Mouse (Mus musculus) neural tube, embryonic 15.5 days (tissue): ENCODE measurements around the gene BC030867. TPM values are rescaled to one million over a fixed set of nuclear protein-coding genes. Genes with fewer than 3 reads are reported as not detected.

Experiments used
- ATAC-seq: fragments of 200-750 bp; cut with Nextera tagmentation; 2 replicates; pipeline ENCODE4 v1.8.0; 2017; ENCODE audit warnings: mild to moderate bottlenecking, moderate TSS enrichment, moderate library complexity; ENCODE audit not compliant: low FRiP score
- H3K27ac ChIP-seq: fragments of 300-500 bp; sonication (generic); replicated peaks from 2 replicates; pipeline ENCODE4 v1.5.1; 2015; ENCODE audit warnings: mild to moderate bottlenecking, inconsistent platforms
- H3K27me3 ChIP-seq: fragments of 300-500 bp; sonication (generic); replicated peaks from 2 replicates; pipeline ENCODE4 v1.6.1; 2015; ENCODE audit warnings: inconsistent platforms
- H3K36me3 ChIP-seq: fragments of 300-500 bp; sonication (generic); 2 replicates; pipeline ENCODE4 v1.6.1; 2015; ENCODE audit warnings: inconsistent platforms
- H3K4me1 ChIP-seq: fragments of 300-500 bp; sonication (generic); 2 replicates; pipeline ENCODE4 v1.6.1; 2015; ENCODE audit warnings: inconsistent platforms
- H3K4me2 ChIP-seq: fragments of 300-500 bp; sonication (generic); 2 replicates; pipeline ENCODE4 v1.6.1; 2015; ENCODE audit warnings: inconsistent platforms, mild to moderate bottlenecking, moderate library complexity
- H3K4me3 ChIP-seq: fragments of 300-500 bp; sonication (generic); replicated peaks from 2 replicates; pipeline ENCODE4 v1.5.1; 2015; ENCODE audit warnings: mild to moderate bottlenecking, inconsistent platforms
- H3K9ac ChIP-seq: fragments of 300-500 bp; sonication (generic); replicated peaks from 2 replicates; pipeline ENCODE4 v1.6.1; 2015; ENCODE audit warnings: mild to moderate bottlenecking, inconsistent platforms
- H3K9me3 ChIP-seq: fragments of 300-500 bp; sonication (generic); replicated peaks from 2 replicates; pipeline ENCODE4 v1.6.1; 2016; ENCODE audit warnings: inconsistent platforms
- WGBS: fragments of 180-500 bp; shearing (Covaris S2); methylation state at CpG from one replicate; pipeline ENCODE4 v1.1.7; 2015; ENCODE audit warnings: mixed read lengths; 5-methylcytosine and 5-hydroxymethylcytosine counted together
- microRNA-seq: library from miRNA; unstranded; fragments of <30 nt; microRNA quantifications from one replicate; pipeline ENCODE4, GENCODE M21; 2017
- polyA plus RNA-seq: library from polyadenylated mRNA; unstranded; fragments of >200 nt; fragmentation: Nextera tagmentation; extraction: Ambion mirVana; gene quantifications from 2 replicates; pipeline ENCODE4 v1.2.1, GENCODE M21; 2015

The BC030867 gene
- polyA plus RNA-seq, 1 experiment from 2014 or later = 2.2 TPM

GRCm38 (mm10) chr11:102310768-102311695, 62.4 kb downstream of the BC030867 start:
- no peak overlapping the region for H3K4me2 ChIP-seq
- peaks cover 70% of the 10 kb centered on the region for H3K36me3 ChIP-seq
- H3K4me1 ChIP-seq = peaks cover 26% of the 10 kb centered on the region
- no peak overlapping the region for H3K27ac ChIP-seq
- 44% methylated on average over 38 of the region's 38 CpGs for WGBS
- H3K27me3 ChIP-seq = no peaks in the 10 kb centered on the region
- no peak overlapping the region for H3K9ac ChIP-seq
- no peak overlapping the region for H3K4me3 ChIP-seq
- no peak for ATAC-seq
- H3K9me3 ChIP-seq = no peaks in the 10 kb centered on the region

- Histone ChIP-seq H3K27ac (no peak overlapping the region), H3K4me2 (no peak overlapping the region), H3K9me3 (no peaks in the 10 kb centered on the region), H3K36me3 (peaks cover 61% of the 10 kb centered on the region), H3K4me3 (no peak overlapping the region), H3K4me1 (peaks cover 31% of the 10 kb centered on the region), H3K27me3 (no peaks in the 10 kb centered on the region), H3K9ac (no peak overlapping the region)
- WGBS = 85% methylated on average over 4 of the region's 4 CpGs
- no peak for ATAC-seq
Measured at GRCm38 (mm10) chr11:102311966-102312365, 63.3 kb downstream of the BC030867 start.

GRCm38 (mm10) chr11:102312586-102312985, 63.9 kb downstream of the BC030867 start:
- H3K9ac ChIP-seq = no peak overlapping the region
- 87% methylated on average over 6 of the region's 6 CpGs for WGBS

GRCm38 (mm10) chr11:102314321-102314720, 65.6 kb downstream of the BC030867 start:
- H3K4me3 ChIP-seq = no peak overlapping the region
- H3K4me2 ChIP-seq = no peak overlapping the region
- H3K9ac ChIP-seq = no peak overlapping the region
- ATAC-seq = no peak
- H3K36me3 ChIP-seq = peaks cover 48% of the 10 kb centered on the region
- 89% methylated on average over 12 of the region's 12 CpGs for WGBS
- H3K27ac ChIP-seq = no peak overlapping the region
- H3K9me3 ChIP-seq = no peaks in the 10 kb centered on the region
- peaks cover 23% of the 10 kb centered on the region for H3K4me1 ChIP-seq
- no peaks in the 10 kb centered on the region for H3K27me3 ChIP-seq

More at GRCm38 (mm10) chr11:102312586-102312985, 63.9 kb downstream of the BC030867 start:
- Histone ChIP-seq H3K27me3 (no peaks in the 10 kb centered on the region), H3K4me1 (peaks cover 31% of the 10 kb centered on the region), H3K4me2 (no peak overlapping the region), H3K4me3 (no peak overlapping the region), H3K27ac (no peak overlapping the region), H3K9me3 (no peaks in the 10 kb centered on the region), H3K36me3 (peaks cover 55% of the 10 kb centered on the region)
- no peak for ATAC-seq

Small RNA genes lying within 50 kb of the gene (microRNA-seq; reads per million reads assigned to microRNA genes)
- 1.4 reads per million for gene Mir8101

Other genes with a start within 250 kb of the BC030867 start
- 49.6 and 56.6 TPM in 2 replicates for gene Mpp3, start 220.4 kb upstream of the BC030867 start, polyA plus RNA-seq
- 0.64 and 0.88 TPM in 2 replicates for gene Cd300lg, start 207.4 kb upstream of the BC030867 start, polyA plus RNA-seq
- 30.4 and 31.8 TPM in 2 replicates for gene Mpp2, start 160.4 kb upstream of the BC030867 start, polyA plus RNA-seq
- 0.36 TPM in 1 of 2 replicates, not detected in the other for gene Ppy, start 147.6 kb upstream of the BC030867 start, polyA plus RNA-seq
- 1.0 and 7.8 TPM in 2 replicates for gene Pyy, start 141.1 kb upstream of the BC030867 start, polyA plus RNA-seq
- 0.10 TPM in 1 of 2 replicates, not detected in the other for gene Nags, start 103.4 kb upstream of the BC030867 start, polyA plus RNA-seq
- 41.2 and 41.5 TPM in 2 replicates for gene Tmem101, start 92.5 kb upstream of the BC030867 start, polyA plus RNA-seq
- gene Lsm12, start 63.6 kb upstream of the BC030867 start, polyA plus RNA-seq = 111 and 121 TPM in 2 replicates
- 40.4 and 42.0 TPM in 2 replicates for gene G6pc3, start 59.3 kb upstream of the BC030867 start, polyA plus RNA-seq
- 74.0 and 77.4 TPM in 2 replicates for gene Hdac5, start 18.7 kb upstream of the BC030867 start, polyA plus RNA-seq
- gene Asb16, start 19.9 kb downstream of the BC030867 start, polyA plus RNA-seq = 0.10 and 0.12 TPM in 2 replicates
- gene Tmub2, start 36.0 kb downstream of the BC030867 start, polyA plus RNA-seq = 79.8 and 83.7 TPM in 2 replicates
- 27.2 and 28.1 TPM in 2 replicates for gene Atxn7l3, start 47.7 kb downstream of the BC030867 start, polyA plus RNA-seq
- 68.9 and 79.5 TPM in 2 replicates for gene Ubtf, start 70.9 kb downstream of the BC030867 start, polyA plus RNA-seq
- gene Slc4a1, start 117.3 kb downstream of the BC030867 start, polyA plus RNA-seq = 2.5 and 3.5 TPM in 2 replicates
- gene Rundc3a, start 144.5 kb downstream of the BC030867 start, polyA plus RNA-seq = 111 and 138 TPM in 2 replicates
- 161 and 175 TPM in 2 replicates for gene Slc25a39, start 159.1 kb downstream of the BC030867 start, polyA plus RNA-seq
- 92.1 and 96.3 TPM in 2 replicates for gene Grn, start 181.4 kb downstream of the BC030867 start, polyA plus RNA-seq
- gene Fam171a2, start 198.8 kb downstream of the BC030867 start, polyA plus RNA-seq = 23.8 and 28.3 TPM in 2 replicates
- 8.0 and 9.6 TPM in 2 replicates for gene Itga2b, start 221.2 kb downstream of the BC030867 start, polyA plus RNA-seq